Mouse (Mus musculus): Measurements from ENCODE around the gene Zkscan7.
"Not testable (repeated sequence)": the region's sequence is repeated elsewhere in the genome, so short reads cannot be mapped to it uniquely, and the experiment has no call there.

Gene Zkscan7

DNA sequence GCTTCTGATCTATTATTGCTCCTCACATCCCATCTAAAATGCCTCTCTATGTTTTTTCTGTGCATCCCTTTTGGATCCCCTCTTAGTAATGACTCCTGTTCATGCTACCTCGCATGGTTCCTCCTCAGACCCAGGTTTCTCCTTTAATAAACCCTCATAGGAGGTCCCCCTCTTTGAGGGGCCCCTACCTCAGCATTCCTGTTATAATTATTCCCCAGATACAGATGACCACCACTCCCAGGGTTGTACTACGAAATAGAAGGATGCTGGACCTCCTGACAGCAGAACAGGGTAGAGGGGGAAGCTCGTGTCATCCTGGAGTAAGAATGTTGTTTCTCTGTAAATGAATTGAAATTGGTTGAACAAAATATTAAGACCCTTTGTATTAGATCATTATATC is at the start of gene Zkscan7:
Zkscan7 (plus strand) TSS at position 301 of the 400 bp plus-strand sequence.
- no peak for DNase-seq (ENCODE audit: low read depth, low spot score)

DNA sequence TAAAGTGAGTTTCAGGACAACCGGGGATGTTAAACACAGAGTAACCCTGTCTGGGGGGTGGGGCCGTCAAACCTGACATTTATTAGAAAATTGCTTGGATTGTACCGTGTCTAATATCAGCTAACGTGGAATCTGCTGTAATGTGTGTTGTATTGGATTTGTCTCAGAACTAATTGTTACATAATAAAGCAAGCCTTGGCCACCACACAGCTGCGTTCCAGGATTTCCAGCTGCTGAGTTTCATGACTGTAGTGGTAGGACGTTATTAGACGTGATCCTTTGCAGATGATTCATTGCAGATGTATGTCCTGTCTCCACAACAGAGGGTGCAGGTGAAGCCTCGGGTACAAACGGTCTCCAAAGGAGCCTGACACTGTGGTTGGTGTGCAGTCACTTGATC is 49.4 kb upstream of the Zkscan7 start:
- no peak for DNase-seq (ENCODE audit: low read depth, low spot score)

DNA sequence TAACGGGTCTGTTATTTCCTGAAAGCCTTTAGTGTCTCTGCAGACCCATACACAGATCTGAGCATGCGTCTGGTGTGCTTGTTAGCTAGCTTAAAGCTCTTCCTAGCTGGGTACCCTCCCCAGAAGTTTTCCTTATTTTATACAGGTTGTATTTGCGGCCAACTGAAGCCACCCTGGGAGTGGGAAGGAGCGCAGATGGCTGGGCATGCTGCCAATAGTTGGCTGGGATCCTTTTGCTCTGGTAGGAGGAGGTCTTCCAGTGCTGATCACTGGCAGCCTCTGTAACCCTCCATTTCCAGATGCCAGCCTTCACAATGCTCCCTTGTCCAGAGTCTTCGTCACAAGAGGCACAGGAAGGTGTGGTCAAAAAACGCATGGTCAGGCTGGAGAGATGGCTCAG is 48.7 kb upstream of the Zkscan7 start:
- DNase-seq (ENCODE audit: low read depth, low spot score) = no peak

DNA sequence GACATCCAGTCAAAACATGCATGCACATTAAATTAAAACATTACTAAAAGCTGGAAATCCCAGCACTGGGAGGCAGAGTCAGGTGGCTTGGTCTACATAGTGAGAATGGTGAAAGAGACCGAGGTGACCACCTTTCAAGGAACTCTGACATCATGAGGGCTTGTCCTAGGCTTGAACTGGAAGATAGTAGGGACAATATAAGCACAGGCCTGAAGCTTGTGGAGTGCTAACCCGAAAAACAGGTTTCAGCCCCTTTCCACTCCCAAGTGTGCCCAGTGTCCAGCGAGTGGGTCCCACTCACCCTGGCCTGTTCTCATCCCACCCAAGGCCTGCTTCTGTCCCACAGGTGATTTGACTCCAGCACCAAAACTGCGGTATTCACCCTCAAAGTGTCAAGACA is 48.3 kb upstream of the Zkscan7 start:
- no peak for DNase-seq (ENCODE audit: low read depth, low spot score)

DNA sequence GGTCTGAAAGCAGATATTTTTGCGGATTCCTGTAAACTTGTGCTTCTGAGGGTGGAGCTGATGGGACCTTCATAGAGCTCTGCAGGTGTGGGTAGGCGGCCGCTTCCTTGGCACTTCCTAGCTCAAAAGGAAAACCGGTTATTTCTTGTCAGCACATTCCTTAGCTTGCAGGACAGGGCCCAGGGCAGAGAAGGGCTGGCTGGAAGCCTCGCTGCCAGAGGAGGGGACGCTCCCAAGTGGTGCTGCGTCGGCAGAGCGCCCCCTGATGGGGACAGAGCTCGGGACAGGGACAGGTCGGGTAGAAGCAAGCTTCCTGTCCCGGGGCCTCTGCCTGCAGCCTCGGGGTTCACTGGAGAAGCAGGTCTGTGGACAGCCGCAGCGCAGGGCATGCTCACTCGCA is 47.8 kb upstream of the Zkscan7 start:
- DNase-seq (ENCODE audit: low read depth, low spot score) = peak; percentile 93

- DNase-seq (ENCODE audit: low read depth, low spot score) = no peak
Observed at GRCm38 (mm10) chr9:122843760-122844159, 41.7 kb upstream of the Zkscan7 start, which contains the start of gene Gm35549. Gm35549 (minus strand) TSS chr9:122844035.

DNA sequence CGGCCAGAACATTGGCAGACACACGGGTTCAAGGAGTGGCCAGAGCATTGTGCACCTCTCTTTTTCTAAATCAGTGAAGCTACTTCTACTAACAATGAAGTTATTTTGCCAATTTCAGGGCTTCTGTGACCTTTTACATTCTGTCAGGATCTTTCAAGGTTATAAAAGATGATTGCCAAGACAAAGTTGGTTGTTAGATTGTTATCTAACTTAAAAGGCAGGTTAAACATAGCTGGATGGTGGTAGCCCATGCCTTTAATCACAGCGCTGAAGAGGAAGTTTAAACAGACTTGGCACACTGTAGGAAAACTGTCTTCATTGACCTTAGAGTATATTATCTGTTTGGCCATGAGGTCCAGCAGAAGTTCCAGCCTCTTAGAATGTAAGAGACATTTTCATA is 39.9 kb upstream of the Zkscan7 start:
- no peak for DNase-seq (ENCODE audit: low read depth, low spot score)

- no peak for DNase-seq (ENCODE audit: low read depth, low spot score)
Observed at GRCm38 (mm10) chr9:122846156-122846555, 39.3 kb upstream of the Zkscan7 start.

DNA sequence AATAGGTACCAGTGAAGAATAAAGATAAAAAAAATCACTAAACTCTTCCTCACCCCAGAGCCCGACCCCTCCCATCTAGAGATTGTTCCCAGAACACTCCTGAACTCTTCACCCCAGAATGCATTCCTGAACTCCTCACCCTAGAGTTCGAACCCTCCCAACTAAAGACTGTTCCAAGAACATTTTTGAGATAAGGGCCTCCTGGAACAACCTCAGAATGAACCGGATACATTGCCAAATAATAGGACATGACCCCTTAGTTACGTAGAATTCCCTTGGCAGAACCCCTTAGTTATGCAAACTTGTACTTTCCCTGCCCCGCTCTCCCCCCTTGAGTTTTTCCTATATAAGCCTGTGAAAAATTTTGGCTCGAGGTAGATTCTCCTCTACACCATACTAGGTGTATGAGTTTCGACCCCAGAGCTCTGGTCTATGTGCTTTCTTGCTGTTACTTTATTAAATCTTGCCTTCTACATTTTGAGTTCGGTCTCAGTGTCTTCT is 37.6 kb upstream of the Zkscan7 start:
- not testable (repeated sequence) for DNase-seq (ENCODE audit: low read depth, low spot score)

DNA sequence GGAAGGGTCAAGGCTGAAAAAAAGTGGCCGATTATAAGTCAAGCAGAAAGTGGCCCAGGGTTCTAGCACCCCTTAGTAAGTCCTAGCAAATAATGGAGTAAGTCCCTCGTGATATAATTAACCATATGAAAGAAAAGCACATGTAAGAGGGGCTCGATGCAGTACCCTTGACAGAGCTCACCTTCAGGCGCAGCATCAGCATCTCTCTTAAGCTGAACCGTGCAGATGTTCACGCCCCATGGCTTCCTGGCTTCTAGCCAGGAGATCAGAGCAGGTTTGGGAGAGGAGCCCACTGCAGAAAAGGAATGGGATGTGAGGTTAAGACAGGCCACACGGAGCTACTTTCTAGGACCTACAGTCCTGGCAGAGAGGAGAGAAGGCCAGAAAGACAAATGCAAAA is 31.0 kb upstream of the Zkscan7 start:
- DNase-seq (ENCODE audit: low read depth, low spot score) = no peak

DNA sequence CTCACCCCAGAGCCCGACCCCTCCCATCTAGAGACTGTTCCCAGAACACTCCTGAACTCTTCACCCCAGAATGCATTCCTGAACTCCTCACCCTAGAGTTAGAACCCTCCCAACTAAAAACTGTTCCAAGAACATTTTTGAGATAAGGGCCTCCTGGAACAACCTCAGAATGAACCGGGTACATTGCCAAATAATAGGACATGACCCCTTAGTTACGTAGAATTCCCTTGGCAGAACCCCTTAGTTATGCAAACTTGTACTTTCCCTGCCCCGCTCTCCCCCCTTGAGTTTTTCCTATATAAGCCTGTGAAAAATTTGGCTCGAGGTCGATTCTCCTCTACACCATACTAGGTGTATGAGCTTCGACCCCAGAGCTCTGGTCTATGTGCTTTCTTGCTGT is 30.3 kb upstream of the Zkscan7 start:
- DNase-seq (ENCODE audit: low read depth, low spot score) = not testable (repeated sequence)

GRCm38 (mm10) chr9:122855617-122856016 is 29.9 kb upstream of the Zkscan7 start:
- DNase-seq (ENCODE audit: low read depth, low spot score) = no peak

GRCm38 (mm10) chr9:122856716-122857115 is 28.8 kb upstream of the Zkscan7 start:
- DNase-seq (ENCODE audit: low read depth, low spot score) = no peak

DNA sequence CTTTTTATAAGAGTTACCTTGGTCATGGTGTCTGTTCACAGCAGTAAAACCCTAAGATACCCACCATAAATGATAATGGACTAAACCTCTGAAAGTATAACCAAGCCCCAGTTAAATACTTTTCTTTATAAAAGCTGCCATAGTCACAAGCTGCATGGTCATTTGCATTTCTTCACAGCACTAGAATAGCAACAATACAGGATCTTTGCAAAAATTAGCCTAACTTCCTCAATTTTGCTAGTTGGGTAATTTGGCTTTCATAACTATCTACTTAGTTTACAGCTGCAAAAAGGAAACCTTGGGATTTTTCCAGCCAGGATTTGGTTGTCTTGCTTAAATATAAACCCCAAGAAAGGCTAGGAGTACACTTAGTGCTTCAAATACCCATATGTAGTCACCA is 24.7 kb upstream of the Zkscan7 start:
- no peak for DNase-seq (ENCODE audit: low read depth, low spot score)

DNA sequence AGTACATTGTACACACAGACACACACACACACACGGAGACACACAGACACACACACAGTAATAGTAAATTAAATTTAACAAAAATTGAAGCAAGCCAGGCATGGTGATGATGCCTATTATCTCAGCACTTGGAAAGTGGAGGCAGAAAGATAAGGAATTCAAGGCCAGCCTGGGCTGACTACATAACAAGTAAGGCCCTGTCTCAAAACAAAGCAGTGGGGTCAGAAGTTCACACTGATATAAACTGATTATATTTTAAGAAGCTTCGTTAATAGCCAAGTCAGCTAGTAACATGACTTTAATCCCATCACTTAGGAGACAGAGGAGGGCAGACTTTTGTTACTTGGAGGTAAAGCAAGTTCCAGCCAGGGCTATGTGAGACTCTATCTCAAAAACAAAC is 21.8 kb upstream of the Zkscan7 start:
- no peak for DNase-seq (ENCODE audit: low read depth, low spot score)

GRCm38 (mm10) chr9:122864848-122865247 is 20.6 kb upstream of the Zkscan7 start:
- DNase-seq (ENCODE audit: low read depth, low spot score) = no peak

DNA sequence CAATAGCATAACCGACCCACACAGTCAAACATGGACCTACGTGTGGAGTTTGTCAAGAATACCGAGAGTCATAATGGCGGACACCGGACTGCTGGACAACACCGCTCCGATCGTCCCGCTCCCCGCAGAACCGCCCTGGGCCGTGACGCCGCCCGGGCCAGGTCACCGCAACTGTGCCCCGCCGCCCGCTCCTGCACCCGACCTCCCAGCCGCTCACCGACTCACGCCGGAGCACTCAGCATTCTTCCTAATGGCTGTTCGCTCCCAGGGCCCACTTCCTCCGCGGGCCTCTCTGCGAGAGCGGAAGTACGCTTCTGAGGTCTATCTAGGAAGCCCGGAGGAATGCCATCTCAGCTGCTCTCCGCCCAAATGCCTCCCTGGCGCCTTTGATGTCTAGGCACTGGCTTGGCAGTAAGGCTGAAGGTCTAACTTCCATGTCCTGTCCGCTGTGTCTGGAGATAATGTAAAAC is 19.8 kb upstream of the Zkscan7 start, which contains the start of gene Zfp445:
Zfp445 (minus strand) TSS at position 310 of the 470 bp plus-strand sequence.
- DNase-seq (ENCODE audit: low read depth, low spot score) = peak; percentile 92

GRCm38 (mm10) chr9:122866192-122866591 is 19.3 kb upstream of the Zkscan7 start:
- no peak for DNase-seq (ENCODE audit: low read depth, low spot score)

DNA sequence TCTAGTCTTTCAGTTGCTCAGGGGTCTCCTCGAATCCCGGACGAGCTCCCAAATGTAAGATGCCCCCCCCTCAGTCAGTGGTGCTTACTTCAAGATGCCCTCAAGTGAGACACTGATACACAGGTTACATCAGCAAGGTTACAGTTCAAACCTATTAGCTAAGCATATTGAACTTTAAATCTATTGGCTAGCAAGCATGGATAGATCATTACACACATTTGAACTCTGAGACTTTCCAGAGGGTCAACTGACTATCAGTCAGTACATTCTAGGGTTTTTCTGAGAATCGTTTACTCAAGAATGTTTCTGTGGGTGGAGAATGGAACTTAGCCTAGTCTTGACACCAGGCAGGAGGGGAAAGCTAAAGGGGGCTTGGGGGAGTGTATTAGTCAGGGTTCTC is 12.9 kb upstream of the Zkscan7 start:
- no peak for DNase-seq (ENCODE audit: low read depth, low spot score)

DNA sequence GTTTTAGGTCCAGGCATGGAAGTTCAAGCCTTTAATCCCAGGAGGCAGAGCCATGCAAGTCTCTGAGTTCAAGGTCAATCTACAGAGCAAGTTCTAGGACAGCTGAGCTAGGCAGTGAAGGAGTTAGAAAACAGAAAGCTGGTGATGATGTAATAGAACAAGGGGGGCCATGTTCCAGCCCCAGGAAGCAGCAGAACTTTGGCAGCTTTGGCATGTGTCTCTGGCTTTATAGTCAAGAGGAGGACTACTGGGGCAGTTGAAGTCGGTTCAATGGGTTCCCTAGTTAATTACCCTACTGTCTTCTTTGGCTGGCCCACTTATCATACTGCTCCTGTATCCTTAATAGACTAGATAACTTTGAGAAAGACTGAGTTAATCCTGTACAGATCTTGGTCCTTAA is 10.8 kb upstream of the Zkscan7 start:
- DNase-seq (ENCODE audit: low read depth, low spot score) = no peak

- no peak for DNase-seq (ENCODE audit: low read depth, low spot score)
Observed at GRCm38 (mm10) chr9:122875145-122875544, 10.3 kb upstream of the Zkscan7 start.

GRCm38 (mm10) chr9:122886372-122887179 is 1.1 kb downstream of the Zkscan7 start:
- DNase-seq (ENCODE audit: low read depth, low spot score) = peak; percentile 61

DNA sequence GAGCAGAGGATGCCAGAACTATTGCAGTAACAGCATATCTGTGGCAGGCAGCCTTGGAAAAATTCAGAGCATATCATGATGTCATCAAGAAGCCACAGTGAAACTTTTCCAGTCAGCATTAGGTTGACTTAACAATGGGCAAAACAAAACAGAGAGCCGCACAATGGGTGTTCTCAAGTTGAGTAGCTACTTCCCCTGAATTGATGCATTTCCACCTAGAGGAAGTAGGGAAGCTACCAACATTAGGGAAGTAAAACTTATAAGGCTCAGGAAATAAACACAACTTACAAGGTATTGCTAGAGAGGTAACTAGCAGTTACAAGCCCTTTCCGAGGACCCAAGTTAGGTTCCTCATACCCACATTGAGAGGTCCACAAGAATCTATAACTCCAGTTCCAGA is 15.6 kb downstream of the Zkscan7 start:
- DNase-seq (ENCODE audit: low read depth, low spot score) = no peak
